Mouse (Mus musculus): Measurements from ENCODE around the gene Sirpa.

Gene Sirpa

DNA sequence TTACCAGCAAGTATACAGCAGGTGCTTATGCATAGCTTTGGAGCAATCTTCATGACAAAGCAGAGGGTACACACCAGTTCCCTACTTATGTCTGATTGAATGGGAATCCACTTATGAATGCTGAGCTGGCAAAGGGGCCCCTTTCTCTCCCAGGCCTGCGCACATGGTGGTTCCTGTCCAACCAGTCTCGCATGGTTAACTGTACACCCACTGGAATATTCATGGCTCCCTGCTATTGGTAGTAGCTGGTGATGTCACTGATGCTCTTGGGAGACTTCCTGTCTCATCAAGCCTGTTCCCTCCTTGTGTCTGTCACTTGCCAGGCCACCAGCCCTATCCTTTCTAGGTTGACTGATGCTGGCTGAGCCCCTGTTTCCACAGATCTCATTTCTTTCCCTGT is 14.3 kb downstream of the Sirpa start:
- no peak for DNase-seq (ENCODE audit: low spot score)

DNA sequence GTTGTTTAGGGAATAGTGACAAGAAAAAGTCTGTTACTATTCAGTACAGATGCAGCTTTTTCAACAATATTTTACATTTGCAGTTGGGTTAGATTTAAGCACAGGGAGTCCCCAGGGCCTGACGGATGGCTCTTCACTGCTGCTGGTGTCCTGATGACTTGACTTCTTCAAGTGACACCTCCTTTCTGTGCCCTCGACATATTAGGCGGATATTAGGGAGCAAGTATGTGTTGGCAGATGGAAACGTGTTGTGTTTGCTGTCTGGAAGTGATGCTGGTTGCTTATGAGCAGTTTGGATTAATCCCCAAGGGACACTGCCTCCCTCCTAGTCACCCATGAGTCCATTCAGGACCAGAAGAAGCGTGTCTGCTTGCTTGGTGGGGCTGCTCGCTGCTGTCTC is 21.3 kb downstream of the Sirpa start:
- DNase-seq (ENCODE audit: low spot score): no peak

DNA sequence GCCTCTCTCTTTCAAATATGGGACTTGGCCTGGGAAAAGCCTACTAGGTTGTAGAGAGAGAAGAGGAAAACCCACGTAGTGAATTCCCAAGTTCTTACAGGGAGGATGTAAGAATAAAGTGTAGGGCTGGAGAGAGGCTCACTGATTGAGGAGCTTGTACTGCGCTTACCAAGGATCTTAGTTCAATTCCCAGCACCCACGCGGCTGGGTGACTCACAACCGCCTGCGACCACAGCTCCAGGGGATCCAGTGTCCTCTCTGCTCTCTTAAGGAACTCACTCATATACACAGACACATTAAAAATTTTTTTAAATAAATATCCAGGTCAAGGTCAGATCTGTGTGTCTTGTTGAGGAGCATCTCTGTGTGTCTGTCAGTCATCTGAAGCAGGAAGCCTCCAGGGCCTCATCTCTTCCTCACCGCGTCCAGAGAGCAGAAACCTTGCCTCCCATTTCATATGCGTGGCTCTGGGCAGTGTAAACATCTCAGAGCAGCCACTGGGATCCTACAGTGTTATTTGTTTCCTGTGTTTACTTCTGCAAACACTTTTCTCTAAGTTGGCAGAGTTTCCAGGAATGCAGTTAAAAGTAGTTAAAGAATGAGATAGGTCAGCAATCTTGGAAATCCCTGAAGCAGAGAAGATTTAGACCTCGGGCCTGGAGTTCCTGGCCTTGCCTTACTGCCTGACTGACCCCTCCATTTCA is 22.0 kb downstream of the Sirpa start:
- DNase-seq (ENCODE audit: low spot score): no peak

DNA sequence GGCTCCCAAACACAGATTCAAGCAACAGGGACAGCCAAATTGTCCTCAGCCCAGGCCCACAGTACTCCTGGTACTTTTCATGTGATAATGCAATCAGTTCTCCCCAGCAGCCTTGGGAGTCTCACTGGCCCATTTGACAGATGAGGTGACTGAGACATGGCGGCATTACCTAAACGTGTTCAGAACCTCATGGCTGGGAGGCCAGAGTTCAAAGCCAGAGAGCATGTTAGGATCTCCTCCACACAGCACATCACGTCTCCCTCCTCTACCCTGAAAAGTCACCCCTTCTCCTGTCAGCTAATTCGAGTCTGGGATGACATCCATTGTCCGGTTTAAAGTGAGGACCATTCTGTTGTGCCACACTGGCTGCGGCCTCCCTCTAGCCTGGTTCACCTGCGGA is 27.5 kb downstream of the Sirpa start:
- DNase-seq (ENCODE audit: low spot score): no peak

DNA sequence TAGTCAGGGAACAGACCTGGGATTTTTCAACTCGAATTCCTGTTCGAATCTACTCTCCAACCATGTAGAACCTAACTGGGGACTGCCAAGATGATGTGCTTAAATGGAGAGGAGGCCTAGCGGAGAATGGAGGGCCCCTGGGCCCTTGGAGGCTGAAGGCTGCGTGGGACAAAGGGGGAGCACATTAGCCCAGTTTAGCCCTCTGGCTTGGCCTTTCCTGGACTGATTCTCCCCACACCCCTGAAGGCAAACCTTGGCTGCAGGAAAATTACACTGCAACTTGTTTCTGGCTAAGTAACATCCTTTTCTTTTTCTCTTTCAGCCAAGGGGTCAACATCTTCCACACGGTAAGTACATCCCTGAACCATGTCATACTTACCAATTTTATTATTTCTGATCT is 28.2 kb downstream of the Sirpa start:
- DNase-seq (ENCODE audit: low spot score): no peak

DNA sequence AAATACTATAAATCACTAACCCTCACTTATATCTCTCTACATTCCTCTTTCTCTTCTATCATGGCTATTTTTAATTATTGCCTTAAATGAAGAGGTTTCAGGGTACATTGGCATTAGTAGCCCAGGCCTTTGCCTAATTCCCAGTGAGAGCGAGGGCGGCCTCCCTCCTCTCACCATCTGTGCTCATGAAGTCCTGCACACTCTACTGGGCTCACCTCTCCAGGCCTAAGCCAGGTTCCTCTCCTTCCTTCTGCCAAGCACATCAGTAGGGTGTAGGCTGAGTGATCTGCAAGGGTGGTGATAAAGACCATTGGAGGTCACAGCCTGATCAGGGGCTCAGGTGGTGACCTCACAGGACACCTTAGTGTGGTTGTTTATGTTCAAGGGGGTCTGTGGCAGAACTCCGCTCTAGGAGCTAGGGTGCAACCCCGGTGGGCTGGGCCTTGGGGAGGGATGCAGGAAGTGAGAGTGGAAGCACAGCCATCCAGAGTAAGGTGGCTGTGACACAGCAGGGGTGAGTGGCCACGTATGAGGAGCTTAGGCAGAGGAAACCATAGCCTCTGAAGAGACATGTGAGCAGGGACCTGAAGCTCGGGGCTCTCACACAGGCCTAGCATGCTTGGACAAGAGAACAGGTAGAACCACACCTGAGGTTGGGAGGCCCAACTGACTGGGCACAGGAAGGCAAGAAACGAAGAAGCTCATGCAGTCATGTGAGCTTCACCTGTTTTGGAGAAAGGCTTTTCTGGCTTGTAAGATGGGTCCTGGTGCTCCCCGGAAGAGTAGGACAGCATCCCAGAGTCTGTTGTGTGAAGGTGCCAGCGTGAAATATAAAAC is 29.2 kb downstream of the Sirpa start:
- no peak for DNase-seq (ENCODE audit: low spot score)

DNA sequence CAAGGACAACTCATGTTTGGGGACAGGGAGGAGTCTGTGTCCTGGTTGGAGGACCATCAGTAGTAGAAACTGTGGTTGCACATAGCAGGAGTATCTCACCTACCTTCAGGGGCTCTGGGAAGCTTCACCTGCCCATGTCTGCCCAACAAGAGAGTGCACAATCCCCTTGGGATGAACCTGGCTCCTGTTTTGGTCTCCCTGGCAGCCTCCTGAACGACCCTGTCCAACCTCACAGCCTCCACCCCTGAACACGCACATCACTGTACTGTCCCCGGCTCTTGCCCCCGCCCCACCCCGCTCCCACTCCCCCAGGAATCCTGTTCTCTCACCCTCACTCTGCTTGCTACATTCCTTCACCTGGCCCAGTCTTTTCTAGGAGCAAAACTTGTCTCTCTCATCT is 30.3 kb downstream of the Sirpa start:
- no peak for DNase-seq (ENCODE audit: low spot score)

DNA sequence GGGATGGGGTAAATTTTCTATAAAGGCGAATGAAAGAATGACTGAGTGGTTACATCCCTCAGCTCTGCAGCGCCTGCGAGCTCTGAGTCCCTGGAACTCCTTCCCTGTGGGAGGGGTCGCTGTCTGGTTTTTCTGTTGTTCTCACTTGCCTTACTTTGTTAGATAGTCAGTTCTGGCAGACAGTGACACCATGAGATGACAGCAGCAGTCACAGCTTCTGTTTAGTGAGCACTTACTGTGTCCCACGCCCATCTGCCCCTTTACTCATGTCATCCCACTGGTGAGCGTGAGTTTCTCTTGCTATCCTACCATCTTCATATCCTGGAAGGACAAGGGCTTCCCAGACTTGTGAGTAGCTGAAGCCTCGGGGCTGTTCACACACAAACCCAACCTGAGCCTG is 31.1 kb downstream of the Sirpa start:
- no peak for DNase-seq (ENCODE audit: low spot score)

DNA sequence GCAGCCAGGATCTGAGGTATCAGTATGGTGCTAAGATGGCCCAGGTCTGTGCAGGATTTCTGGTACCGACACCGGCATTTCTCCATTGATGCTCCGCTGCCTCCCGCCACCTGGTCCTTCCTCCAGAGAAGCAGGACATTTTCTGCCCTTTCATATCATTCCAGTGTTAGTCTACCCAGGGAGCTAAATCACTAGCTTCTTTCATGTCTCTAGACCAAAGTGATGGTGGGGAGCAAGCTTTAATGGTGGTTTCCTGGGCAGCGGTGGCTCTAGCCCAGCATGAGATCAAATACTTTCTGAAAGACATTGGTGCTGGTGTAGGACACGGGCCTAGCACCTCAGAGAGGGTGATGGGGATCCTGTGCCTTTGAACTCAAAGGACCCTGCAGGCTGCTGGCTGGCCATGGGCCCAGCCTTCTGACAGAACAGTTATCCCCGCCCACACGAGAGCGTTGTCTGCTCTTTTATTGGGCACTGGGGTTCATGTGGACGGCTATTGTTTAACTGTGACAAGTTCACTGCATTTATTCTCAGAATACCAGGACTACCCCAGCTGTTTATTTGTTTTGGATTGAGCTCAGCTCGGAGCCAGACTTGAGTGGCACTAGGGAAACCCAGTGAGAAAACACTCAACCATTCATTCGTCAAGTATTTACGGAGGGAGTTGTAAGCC is 31.7 kb downstream of the Sirpa start:
- no peak for DNase-seq (ENCODE audit: low spot score)

DNA sequence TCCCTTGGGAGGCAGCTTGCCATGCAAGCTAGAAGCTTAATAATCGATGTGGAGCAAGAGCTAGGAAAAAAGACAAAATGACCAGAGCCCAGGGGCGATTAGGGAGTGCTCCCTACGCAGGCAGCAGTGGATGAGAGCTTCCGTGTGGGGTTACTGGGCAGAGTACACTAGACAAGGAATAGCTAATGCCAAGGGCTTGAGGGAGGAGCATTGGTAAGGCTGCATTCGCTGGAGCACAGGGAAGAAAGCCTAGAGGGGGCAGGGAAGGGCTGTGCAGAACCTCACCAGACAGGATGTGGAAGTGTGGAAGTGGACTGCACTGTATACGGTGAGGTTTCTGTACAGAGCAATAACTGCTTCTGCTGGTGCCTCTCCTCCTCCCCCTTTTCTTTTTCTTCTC is 32.3 kb downstream of the Sirpa start:
- DNase-seq (ENCODE audit: low spot score): no peak

DNA sequence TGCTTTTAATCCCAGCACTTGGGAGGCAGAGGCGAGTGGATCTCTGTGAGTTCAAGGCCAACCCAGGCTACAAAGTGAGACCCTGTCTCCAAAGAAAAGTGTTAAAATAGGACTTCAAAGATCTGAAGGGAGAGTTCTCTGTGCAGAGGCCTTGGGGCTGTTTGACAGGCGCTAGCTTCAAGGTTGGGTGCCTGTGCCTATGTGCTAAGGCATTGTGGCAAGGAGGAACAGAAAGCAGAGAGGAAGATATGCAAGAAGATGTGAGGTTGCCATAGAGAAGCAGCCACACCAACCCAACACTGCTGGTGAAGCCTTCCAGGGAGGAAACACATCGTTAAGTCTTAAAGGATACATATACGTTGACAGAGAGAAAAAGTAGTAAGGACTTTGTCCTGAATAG is 33.2 kb downstream of the Sirpa start:
- no peak for DNase-seq (ENCODE audit: low spot score)

DNA sequence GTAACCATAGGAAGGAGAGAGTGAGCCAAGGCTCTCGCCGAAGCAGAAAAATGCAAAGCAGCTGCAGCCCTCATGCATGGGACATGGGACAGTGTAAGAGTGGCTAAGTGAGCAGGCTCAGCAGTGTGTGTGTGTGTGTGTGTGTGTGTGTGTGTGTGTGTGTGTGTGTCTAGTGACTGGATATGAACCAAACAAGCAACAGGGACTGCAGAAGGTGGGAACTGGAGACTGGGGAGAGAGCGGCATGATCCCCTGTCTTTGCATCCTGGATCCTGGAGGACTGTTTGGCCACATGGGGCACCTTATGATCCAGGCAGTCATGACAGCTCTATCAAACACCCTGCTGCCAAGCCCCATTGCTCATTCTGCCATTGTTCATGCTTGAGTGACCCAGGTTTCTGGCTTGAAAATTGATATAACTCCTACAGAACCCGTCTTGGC is 34.0 kb downstream of the Sirpa start:
- DNase-seq (ENCODE audit: low spot score): no peak

DNA sequence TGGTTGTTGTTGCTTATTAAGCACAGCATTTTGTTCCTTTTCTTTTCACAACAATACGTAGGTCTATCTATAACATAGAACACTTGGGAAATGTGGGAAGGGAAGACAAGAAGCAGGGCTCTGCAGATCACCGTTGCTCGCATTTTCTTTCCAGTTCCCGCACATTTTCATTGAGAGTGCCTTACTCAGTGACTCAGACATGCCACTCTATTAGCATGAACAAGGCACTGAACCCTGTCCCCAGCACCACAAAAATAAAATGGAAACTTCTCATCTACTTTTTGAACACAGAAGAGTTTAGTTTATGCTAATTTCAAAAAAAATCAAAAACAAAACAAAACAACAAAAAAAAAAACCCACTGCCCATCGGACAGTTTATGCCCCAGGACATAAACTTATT is 34.5 kb downstream of the Sirpa start:
- DNase-seq (ENCODE audit: low spot score): no peak

DNA sequence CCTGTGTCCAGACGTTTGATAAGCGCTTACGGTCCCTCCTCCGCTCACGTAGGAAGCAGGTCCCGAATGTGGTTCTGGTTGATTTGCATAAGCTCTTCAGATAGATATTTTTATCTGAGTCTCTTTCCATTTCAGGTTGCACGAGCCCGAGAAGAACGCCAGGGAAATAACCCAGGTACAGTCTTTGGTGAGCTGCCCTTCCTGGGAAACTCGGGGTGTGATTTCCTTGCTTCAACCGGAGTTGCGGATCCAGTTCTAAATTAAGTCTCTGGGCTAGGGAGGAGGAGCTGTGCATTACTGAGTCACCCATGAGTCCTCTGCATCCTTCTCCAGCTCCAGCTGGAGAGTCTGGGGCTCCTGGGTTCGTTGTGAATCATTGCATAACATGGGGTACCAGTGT is 35.2 kb downstream of the Sirpa start:
- no peak for DNase-seq (ENCODE audit: low spot score)

DNA sequence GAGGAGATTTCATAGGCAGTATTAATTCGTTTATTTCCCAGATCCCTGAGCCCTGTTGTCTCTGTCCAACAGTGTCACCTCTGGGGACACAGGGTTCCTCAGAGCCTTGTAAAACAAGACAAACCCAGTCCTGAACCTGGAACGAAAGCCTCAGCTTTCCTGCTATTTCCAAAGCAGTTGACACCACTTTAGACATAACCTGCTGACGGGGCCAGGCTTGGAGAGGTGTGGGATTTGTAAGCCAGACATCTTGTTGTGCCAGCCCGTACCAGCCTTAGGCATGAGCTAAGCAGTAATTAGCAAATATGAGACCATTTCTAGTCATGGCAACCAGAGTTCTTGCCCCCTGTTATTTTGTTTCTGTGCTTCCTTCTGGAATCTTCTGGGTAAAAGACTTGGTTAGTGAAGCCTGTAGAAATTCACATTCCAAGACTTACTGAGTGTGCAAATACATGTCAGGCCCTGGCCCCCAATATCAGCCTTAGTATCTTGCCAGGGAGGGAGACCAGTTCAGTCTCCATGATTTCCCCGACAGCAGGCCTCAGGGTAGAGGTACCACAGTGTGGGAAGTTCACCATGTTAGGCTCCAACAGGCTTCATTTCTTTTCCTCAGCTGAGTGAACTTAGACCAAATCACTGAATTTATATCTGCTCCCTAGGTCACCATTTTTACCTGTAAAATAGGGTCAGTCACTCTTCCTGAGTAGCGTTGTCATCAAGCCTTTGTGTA is 36.0 kb downstream of the Sirpa start:
- no peak for DNase-seq (ENCODE audit: low spot score)

DNA sequence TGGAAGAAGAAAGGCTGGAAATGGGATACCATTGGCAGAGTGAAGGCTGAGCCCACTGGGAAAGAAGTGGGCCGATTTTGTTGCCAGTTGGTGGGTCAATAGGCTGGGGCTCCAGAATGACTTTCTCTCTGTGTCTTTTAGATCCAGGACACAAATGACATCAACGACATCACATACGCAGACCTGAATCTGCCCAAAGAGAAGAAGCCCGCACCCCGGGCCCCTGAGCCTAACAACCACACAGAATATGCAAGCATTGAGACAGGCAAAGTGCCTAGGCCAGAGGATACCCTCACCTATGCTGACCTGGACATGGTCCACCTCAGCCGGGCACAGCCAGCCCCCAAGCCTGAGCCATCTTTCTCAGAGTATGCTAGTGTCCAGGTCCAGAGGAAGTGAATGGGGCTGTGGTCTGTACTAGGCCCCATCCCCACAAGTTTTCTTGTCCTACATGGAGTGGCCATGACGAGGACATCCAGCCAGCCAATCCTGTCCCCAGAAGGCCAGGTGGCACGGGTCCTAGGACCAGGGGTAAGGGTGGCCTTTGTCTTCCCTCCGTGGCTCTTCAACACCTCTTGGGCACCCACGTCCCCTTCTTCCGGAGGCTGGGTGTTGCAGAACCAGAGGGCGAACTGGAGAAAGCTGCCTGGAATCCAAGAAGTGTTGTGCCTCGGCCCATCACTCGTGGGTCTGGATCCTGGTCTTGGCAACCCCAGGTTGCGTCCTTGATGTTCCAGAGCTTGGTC is 37.3 kb downstream of the Sirpa start:
- no peak for DNase-seq (ENCODE audit: low spot score)

DNA sequence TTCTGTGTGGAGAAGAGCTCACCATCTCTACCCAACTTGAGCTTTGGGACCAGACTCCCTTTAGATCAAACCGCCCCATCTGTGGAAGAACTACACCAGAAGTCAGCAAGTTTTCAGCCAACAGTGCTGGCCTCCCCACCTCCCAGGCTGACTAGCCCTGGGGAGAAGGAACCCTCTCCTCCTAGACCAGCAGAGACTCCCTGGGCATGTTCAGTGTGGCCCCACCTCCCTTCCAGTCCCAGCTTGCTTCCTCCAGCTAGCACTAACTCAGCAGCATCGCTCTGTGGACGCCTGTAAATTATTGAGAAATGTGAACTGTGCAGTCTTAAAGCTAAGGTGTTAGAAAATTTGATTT is 37.9 kb downstream of the Sirpa start:
- no peak for DNase-seq (ENCODE audit: low spot score)

DNA sequence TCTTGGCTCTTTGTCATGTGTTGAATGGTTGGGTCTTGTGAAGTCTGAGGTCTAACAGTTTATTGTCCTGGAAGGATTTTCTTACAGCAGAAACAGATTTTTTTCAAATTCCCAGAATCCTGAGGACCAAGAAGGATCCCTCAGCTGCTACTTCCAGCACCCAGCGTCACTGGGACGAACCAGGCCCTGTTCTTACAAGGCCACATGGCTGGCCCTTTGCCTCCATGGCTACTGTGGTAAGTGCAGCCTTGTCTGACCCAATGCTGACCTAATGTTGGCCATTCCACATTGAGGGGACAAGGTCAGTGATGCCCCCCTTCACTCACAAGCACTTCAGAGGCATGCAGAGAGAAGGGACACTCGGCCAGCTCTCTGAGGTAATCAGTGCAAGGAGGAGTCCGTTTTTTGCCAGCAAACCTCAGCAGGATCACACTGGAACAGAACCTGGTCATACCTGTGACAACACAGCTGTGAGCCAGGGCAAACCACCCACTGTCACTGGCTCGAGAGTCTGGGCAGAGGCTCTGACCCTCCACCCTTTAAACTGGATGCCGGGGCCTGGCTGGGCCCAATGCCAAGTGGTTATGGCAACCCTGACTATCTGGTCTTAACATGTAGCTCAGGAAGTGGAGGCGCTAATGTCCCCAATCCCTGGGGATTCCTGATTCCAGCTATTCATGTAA is 38.5 kb downstream of the Sirpa start:
- DNase-seq (ENCODE audit: low spot score): no peak

DNA sequence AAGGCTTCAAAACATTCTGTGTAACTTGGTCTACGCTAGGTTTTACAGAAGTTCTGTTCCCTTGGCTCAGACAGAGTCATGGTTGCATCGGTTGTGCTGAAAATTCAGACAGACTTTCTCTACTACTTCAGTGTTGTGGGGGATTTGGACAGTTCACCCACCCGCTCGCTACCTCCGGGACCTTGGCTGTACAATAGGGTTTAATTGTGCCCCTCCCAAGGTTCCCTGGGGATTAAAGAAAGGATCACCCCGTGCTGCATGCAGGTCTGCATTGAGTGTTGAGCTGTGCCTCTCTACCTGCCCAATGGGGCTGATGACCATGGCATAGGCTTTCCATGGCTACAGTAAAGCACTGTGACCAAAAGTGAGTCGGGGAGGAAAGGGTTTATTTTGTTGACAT is 39.7 kb downstream of the Sirpa start:
- DNase-seq (ENCODE audit: low spot score): no peak

DNA sequence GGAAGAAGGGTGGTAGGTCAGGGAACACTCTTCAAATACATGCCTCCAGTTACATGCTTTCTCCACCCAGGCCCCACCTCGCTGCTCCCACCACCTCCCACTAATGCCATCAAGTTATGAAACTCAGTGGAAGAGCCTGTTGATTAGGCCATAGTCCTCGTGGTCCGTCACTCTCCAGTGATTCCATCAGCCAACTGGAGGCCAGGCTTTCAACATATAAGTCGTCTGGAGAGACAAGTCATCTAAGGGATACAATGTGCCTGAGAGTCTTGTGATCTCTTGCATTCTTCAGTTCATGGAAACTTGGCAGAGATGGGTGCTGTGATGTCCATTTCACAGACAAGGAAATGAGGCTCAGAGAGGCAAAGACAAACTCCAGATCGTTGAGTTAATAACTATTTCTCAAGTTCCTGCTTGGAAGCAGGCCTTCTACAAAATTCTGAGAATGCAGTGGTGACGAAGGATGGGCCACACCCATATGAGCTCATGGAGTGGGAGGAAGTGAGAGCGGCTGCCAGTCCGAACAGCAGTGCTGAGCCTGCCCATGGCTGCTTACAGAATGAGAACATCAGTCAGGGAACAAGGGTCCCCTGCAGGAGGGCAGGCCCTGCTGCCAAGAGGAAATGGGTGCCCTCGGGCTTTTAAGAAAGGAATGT is 40.6 kb downstream of the Sirpa start:
- DNase-seq (ENCODE audit: low spot score): no peak

DNA sequence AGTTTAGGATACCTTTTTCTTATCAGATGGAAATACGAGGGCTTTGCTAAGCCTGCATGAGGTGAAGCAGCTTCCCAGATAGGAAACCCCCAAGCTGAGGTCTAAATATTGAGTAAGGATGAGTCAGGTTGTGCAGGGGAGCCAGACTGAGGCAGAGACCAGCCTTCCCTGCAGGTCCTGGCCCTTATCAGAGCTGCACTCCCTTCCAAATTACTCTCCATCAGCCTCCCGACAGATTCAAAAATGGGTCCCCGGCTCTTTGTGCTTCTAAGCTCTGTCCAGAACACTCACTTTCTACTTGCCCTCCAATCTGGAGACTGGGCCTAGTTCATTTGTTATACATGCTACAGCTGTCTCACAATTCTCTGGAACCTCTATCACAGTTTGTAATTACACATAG is 41.3 kb downstream of the Sirpa start:
- no peak for DNase-seq (ENCODE audit: low spot score)

Measured in urinary bladder, postnatal 10 days (tissue).